Mouse (Mus musculus) thymus, adult 18-20 months (tissue): Measurements from ENCODE around the gene Mid1.
"Not testable (repeated sequence)": the region's sequence is repeated elsewhere in the genome, so short reads cannot be mapped to it uniquely, and the experiment has no call there.

Experiments
- DNase-seq, 2 experiments: peaks; one replicate each; pipeline ENCODE4 v3.0.0; 2022; ENCODE audit warnings: mixed read lengths in 2 of 2

Gene Mid1

GRCm38 (mm10) chrX:169989219-169989595 lies 304.2 kb downstream of the Mid1 start:
- not testable (repeated sequence) for DNase-seq

- peak; percentile 69 to 97 for DNase-seq
Measured at GRCm38 (mm10) chrX:169989691-169990631, 305.0 kb downstream of the Mid1 start.

GRCm38 (mm10) chrX:169991128-169991873 lies 306.3 kb downstream of the Mid1 start:
- peak; percentile 100 for DNase-seq

- peak in 1 of 2 experiments; percentile 87 for DNase-seq
Measured at GRCm38 (mm10) chrX:169992086-169992930, 307.3 kb downstream of the Mid1 start.

GRCm38 (mm10) chrX:169992951-169993547 lies 308.1 kb downstream of the Mid1 start:
- peak in 1 of 2 experiments; percentile 76 for DNase-seq

- peak; percentile 60 to 92 for DNase-seq
Measured at GRCm38 (mm10) chrX:169994011-169994865, 309.2 kb downstream of the Mid1 start.

- peak in 1 of 2 experiments; percentile 61 for DNase-seq
Measured at GRCm38 (mm10) chrX:169994866-169995711, 310.1 kb downstream of the Mid1 start.

GRCm38 (mm10) chrX:169995909-169996521 lies 311.0 kb downstream of the Mid1 start:
- peak in 1 of 2 experiments; percentile 78 for DNase-seq

GRCm38 (mm10) chrX:169996926-169997325 lies 311.9 kb downstream of the Mid1 start:
- peak; percentile 85 to 100 for DNase-seq

- not testable (repeated sequence) for DNase-seq
Measured at GRCm38 (mm10) chrX:169997456-169997853, 312.5 kb downstream of the Mid1 start.

- peak; percentile 100 for DNase-seq
Measured at GRCm38 (mm10) chrX:169997854-169998456, 313.0 kb downstream of the Mid1 start.

GRCm38 (mm10) chrX:169998559-169999219 lies 313.7 kb downstream of the Mid1 start:
- DNase-seq, result not testable (repeated sequence)

GRCm38 (mm10) chrX:169999226-169999883 lies 314.4 kb downstream of the Mid1 start:
- peak; percentile 58 to 93 for DNase-seq

- not testable (repeated sequence) for DNase-seq
Measured at GRCm38 (mm10) chrX:169999912-170000641, 315.1 kb downstream of the Mid1 start.

GRCm38 (mm10) chrX:170000642-170001387 lies 315.8 kb downstream of the Mid1 start:
- not testable (repeated sequence) for DNase-seq

- not testable (repeated sequence) for DNase-seq
Measured at GRCm38 (mm10) chrX:170001388-170001695, 316.3 kb downstream of the Mid1 start.
